Mouse (Mus musculus) C2C12 (cell line): ENCODE measurements at regions not wholly inside any gene's neighbourhood (a gene's known extent, or its start where the extent isn't known, plus 50 kb on each side); places are given as distances from the start of the nearest gene placed in this dataset.

Experiments used
- H3K27me3 ChIP-seq: one replicate; pipeline ENCODE4 v1.6.1; 2011; ENCODE audit not compliant: control insufficient read depth, insufficient read depth, insufficient read length
- H3K36me3 ChIP-seq: one replicate; pipeline ENCODE4 v1.6.1; 2011; ENCODE audit not compliant: control insufficient read depth, insufficient read depth
- H3K4me3 ChIP-seq: one replicate; pipeline ENCODE4 v1.5.1; 2011; ENCODE audit warnings: mild to moderate bottlenecking, control low read depth; ENCODE audit not compliant: poor library complexity, insufficient read depth, severe bottlenecking
- H3K79me2 ChIP-seq: one replicate; pipeline ENCODE4 v1.6.1; 2011; ENCODE audit not compliant: control insufficient read depth, insufficient read depth
- H3K79me3 ChIP-seq: one replicate; pipeline ENCODE4 v1.6.1; 2011; ENCODE audit warnings: low read depth, control low read depth
- H3ac ChIP-seq: one replicate; pipeline ENCODE3; 2011; ENCODE audit warnings: low read depth; ENCODE audit not compliant: control insufficient read depth, insufficient read length
- CEBPB ChIP-seq: IDR thresholded peaks from one replicate; pipeline ENCODE4 v1.6.1; 2011; ENCODE audit warnings: low read depth, mild to moderate bottlenecking, control low read depth, moderate library complexity
- CTCF ChIP-seq: IDR thresholded peaks from one replicate; pipeline ENCODE4 v1.5.1; 2011; ENCODE audit not compliant: control insufficient read depth, insufficient read depth, insufficient read length
- FOSL1 ChIP-seq: IDR thresholded peaks from one replicate; pipeline ENCODE4 v1.8.0; 2011; ENCODE audit warnings: mild to moderate bottlenecking, low read length; ENCODE audit not compliant: poor library complexity, insufficient read depth, severe bottlenecking
- MAX ChIP-seq: IDR thresholded peaks from one replicate; pipeline ENCODE4 v1.6.1; 2011; ENCODE audit warnings: mild to moderate bottlenecking, control low read depth
- MYOD1 ChIP-seq: IDR thresholded peaks from one replicate; pipeline ENCODE4 v1.6.1; 2011; ENCODE audit warnings: low read depth; ENCODE audit not compliant: control insufficient read depth, insufficient read length
- MYOG ChIP-seq: IDR thresholded peaks from one replicate; pipeline ENCODE4 v1.6.1; 2011; ENCODE audit not compliant: control insufficient read depth, insufficient read length; ENCODE audit errors: extremely low read depth
- USF1 ChIP-seq: IDR thresholded peaks from one replicate; pipeline ENCODE4 v1.6.1; 2011; ENCODE audit warnings: low read depth, mild to moderate bottlenecking, control low read depth, moderate library complexity

- H3K79me3 ChIP-seq, result no peaks in the 10 kb centered on the region
- no peaks in the 10 kb centered on the region for H3K79me2 ChIP-seq
- no peak overlapping the region for H3K4me3 ChIP-seq
- TF ChIP-seq FOSL1, result peak; percentile 86
- no peak for TF ChIP-seq CTCF
- H3ac ChIP-seq, result no peak overlapping the region
- H3K27me3 ChIP-seq, result no peaks in the 10 kb centered on the region
- H3K36me3 ChIP-seq, result no peaks in the 10 kb centered on the region
Measured at GRCm38 (mm10) chr5:101250474-101250873, 405.0 kb downstream of the Gpat3 start.

DNA sequence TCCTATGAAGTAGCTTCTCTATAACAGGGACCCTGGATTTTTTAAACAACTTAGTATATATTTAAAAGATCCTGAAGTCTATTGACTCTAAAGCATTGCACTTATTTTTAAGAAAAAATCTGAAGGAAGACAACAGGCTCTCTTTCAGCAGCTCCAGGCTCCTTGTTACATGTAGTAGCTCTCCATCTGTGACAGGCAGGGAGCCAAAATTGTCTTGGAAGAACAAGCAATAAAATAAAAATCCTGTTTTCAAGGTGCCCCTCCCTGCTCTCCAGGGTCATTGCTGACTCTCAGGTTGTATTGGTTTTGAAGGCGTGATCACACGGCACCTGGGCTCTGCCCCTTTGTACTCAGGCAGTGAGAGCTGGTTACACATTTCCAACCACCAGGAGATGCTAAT, 397.1 kb downstream of the Gpat3 start:
- Histone ChIP-seq H3K36me3 (no peaks in the 10 kb centered on the region), H3K79me2 (no peaks in the 10 kb centered on the region), H3K27me3 (no peaks in the 10 kb centered on the region), H3K4me3 (no peak overlapping the region), H3K79me3 (no peaks in the 10 kb centered on the region), H3ac (no peak overlapping the region)
- TF ChIP-seq MYOG (no peak), FOSL1 (no peak), MAX (no peak), CEBPB (no peak), CTCF (no peak), USF1 (no peak), MYOD1 (no peak)

DNA sequence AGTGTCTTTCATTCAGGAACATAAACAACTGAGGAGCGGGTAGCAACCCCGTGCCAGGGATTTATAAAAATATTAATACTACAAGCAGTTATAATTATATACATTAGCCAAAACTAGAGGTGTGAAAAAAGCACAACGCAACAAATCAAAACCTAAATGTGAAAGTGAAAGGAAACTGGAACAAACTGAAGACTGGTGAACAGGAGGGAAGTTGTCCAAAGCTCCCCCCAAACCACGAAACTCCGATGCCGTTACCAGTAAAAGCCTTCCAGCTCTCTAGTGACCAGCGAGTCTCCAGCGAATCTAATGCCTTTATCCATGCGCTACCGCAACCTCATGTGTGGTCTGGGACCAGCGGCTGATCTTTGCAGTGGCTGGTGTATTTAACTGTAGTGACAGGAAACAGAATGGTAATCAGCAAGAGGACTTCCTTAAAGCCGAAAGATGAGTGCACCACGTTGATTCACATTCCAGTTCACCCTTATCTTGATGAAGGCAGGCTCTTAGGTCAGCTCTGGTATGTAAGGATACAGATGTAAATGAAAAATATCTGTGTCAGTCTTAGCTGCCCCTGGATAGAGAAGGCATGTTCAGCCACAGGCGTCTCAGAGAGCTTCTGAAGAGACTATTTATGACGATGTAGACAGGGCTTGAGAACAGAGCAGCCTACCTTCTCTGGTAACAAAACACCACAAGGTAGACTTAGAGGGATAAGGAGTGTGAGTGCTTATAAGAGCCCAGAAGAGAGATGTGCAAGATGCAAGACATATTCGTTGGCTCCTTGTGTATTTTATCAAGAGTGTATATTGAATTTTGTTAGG, 394.0 kb downstream of the Gpat3 start:
- Histone ChIP-seq H3K79me3 (no peaks in the 10 kb centered on the region), H3K27me3 (no peaks in the 10 kb centered on the region), H3K79me2 (no peaks in the 10 kb centered on the region), H3K36me3 (no peaks in the 10 kb centered on the region), H3K4me3 (peak overlapping the region; percentile 21), H3ac (no peak overlapping the region)
- TF ChIP-seq MAX (peak; percentile 42), MYOG (no peak)

GRCm38 (mm10) chr5:101236163-101236693, 390.7 kb downstream of the Gpat3 start:
- no peaks in the 10 kb centered on the region for H3K79me2 ChIP-seq
- H3K4me3 ChIP-seq, result no peak overlapping the region
- no peak overlapping the region for H3ac ChIP-seq
- no peaks in the 10 kb centered on the region for H3K27me3 ChIP-seq
- TF ChIP-seq MYOG (no peak), MYOD1 (no peak), CTCF (no peak), USF1 (no peak), CEBPB (no peak), FOSL1 (no peak), MAX (no peak)
- no peaks in the 10 kb centered on the region for H3K79me3 ChIP-seq
- H3K36me3 ChIP-seq, result no peaks in the 10 kb centered on the region

GRCm38 (mm10) chr5:101222390-101222789, 376.9 kb downstream of the Gpat3 start:
- TF ChIP-seq MAX, result no peak
- TF ChIP-seq FOSL1, result no peak
- no peak for TF ChIP-seq CEBPB
- no peak for TF ChIP-seq MYOG
- no peak for TF ChIP-seq MYOD1
- no peak for TF ChIP-seq CTCF
- TF ChIP-seq USF1, result no peak
- Histone ChIP-seq H3K4me3 (no peak overlapping the region), H3K36me3 (no peaks in the 10 kb centered on the region)

GRCm38 (mm10) chr5:101218082-101218481, 372.6 kb downstream of the Gpat3 start:
- no peak overlapping the region for H3K4me3 ChIP-seq
- H3K79me2 ChIP-seq, result no peaks in the 10 kb centered on the region
- H3K27me3 ChIP-seq, result peaks cover 4% of the 10 kb centered on the region
- H3K79me3 ChIP-seq, result no peaks in the 10 kb centered on the region
- no peak overlapping the region for H3ac ChIP-seq
- TF ChIP-seq FOSL1, result no peak
- no peak for TF ChIP-seq USF1
- no peak for TF ChIP-seq CEBPB
- no peak for TF ChIP-seq MAX
- no peak for TF ChIP-seq MYOD1
- no peak for TF ChIP-seq MYOG
- no peak for TF ChIP-seq CTCF
- H3K36me3 ChIP-seq, result no peaks in the 10 kb centered on the region

More at GRCm38 (mm10) chr5:101222390-101222789, 376.9 kb downstream of the Gpat3 start:
- peaks cover 4% of the 10 kb centered on the region for H3K27me3 ChIP-seq
- no peaks in the 10 kb centered on the region for H3K79me2 ChIP-seq
- H3ac ChIP-seq, result no peak overlapping the region
- H3K79me3 ChIP-seq, result no peaks in the 10 kb centered on the region
